Mouse (Mus musculus) midbrain, embryonic 12.5 days (tissue): Measurements from ENCODE around the gene Dock2. TPM values are rescaled to one million over a fixed set of nuclear protein-coding genes. Genes with fewer than 3 reads are reported as not detected.

ENCODE experiments used
- ATAC-seq: fragments of 200-750 bp; cut with Nextera tagmentation; 2 replicates; pipeline ENCODE4 v1.8.0; 2017; ENCODE audit warnings: low read depth, moderate TSS enrichment, moderate library complexity; ENCODE audit not compliant: low FRiP score
- H3K27ac ChIP-seq: fragments of 300-500 bp; sonication (generic); replicated peaks from 2 replicates; pipeline ENCODE4 v1.5.1; 2016; ENCODE audit warnings: mild to moderate bottlenecking
- H3K27me3 ChIP-seq: fragments of 300-500 bp; sonication (generic); 2 replicates; pipeline ENCODE4 v1.6.1; 2016; ENCODE audit warnings: mild to moderate bottlenecking
- H3K36me3 ChIP-seq: fragments of 300-500 bp; sonication (generic); 2 replicates; pipeline ENCODE4 v1.6.1; 2016
- H3K4me1 ChIP-seq: fragments of 300-500 bp; sonication (generic); 2 replicates; pipeline ENCODE4 v1.6.1; 2016
- H3K4me2 ChIP-seq: fragments of 300-500 bp; sonication (generic); replicated peaks from 2 replicates; pipeline ENCODE4 v1.6.1; 2016; ENCODE audit warnings: mild to moderate bottlenecking, moderate library complexity
- H3K4me3 ChIP-seq: fragments of 300-500 bp; sonication (generic); 2 replicates; pipeline ENCODE4 v1.5.1; 2016; ENCODE audit warnings: mild to moderate bottlenecking
- H3K9ac ChIP-seq: fragments of 300-500 bp; sonication (generic); replicated peaks from 2 replicates; pipeline ENCODE4 v1.6.1; 2016; ENCODE audit warnings: mild to moderate bottlenecking, moderate library complexity
- H3K9me3 ChIP-seq: fragments of 300-500 bp; sonication (generic); 2 replicates; pipeline ENCODE4 v1.6.1; 2016; ENCODE audit warnings: mild to moderate bottlenecking
- WGBS: fragments of 180-500 bp; shearing (Covaris S2); methylation state at CpG from one replicate; pipeline ENCODE4 v1.1.7; 2016; 5-methylcytosine and 5-hydroxymethylcytosine counted together
- polyA plus RNA-seq: library from polyadenylated mRNA; unstranded; fragments of >200 nt; fragmentation: Nextera tagmentation; extraction: Ambion mirVana; gene quantifications from 2 replicates; pipeline ENCODE4 v1.2.1, GENCODE M21; 2016

Dock2 gene
- polyA plus RNA-seq, 1 experiment from 2014 or later: 1.1 TPM

DNA sequence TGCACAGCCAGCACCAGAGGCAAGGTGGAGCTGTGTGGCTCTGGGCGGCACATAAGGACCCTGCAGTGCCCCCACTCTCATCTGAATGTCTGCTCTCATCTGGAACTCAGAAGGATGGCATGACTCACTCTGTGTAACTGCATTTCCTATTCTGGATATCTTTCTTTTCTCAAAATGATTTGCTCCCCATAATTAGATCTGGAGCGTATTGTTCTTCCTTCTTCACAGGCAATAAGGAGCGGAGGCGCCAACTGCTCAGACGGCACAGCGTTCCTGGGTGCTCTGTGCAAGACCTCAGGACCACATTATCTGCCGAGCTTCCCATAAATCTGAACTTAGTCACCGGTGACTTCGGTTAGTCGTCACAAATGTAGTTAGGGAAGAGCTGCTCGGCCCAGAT, 75.4 kb downstream of the Dock2 start:
- Histone ChIP-seq H3K36me3 (no peaks in the 10 kb centered on the region), H3K4me3 (no peak overlapping the region), H3K27me3 (no peaks in the 10 kb centered on the region), H3K4me1 (no peaks in the 10 kb centered on the region), H3K9ac (no peak overlapping the region), H3K27ac (no peak overlapping the region), H3K4me2 (no peak overlapping the region), H3K9me3 (no peaks in the 10 kb centered on the region)
- ATAC-seq: no peak
- 90% methylated on average over 11 of the region's 11 CpGs for WGBS

DNA sequence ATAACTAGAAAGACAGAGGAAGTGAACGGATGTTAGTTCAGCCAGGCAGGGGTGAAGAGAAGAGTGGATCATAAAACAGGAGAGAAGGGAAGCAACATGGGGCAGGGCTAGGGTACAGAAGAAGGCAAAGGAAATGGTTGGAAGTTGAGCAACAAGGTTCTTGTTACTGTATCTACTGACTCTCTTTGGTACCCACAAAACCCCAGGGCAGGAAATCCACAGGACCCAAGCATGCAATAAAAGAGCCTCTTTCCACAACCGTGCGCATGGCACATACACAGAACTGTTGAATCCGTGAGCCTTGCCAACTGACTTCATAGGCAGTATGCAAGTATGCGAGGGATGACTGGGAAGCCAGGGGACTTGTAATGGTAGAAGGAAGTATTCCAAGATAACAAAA, 76.3 kb downstream of the Dock2 start:
- no peaks in the 10 kb centered on the region for H3K4me1 ChIP-seq
- H3K4me2 ChIP-seq: no peak overlapping the region
- 93% methylated on average over 5 of the region's 5 CpGs for WGBS
- no peak for ATAC-seq
- H3K4me3 ChIP-seq: no peak overlapping the region
- no peaks in the 10 kb centered on the region for H3K36me3 ChIP-seq
- H3K27ac ChIP-seq: no peak overlapping the region
- no peak overlapping the region for H3K9ac ChIP-seq
- H3K27me3 ChIP-seq: no peaks in the 10 kb centered on the region
- H3K9me3 ChIP-seq: no peaks in the 10 kb centered on the region

DNA sequence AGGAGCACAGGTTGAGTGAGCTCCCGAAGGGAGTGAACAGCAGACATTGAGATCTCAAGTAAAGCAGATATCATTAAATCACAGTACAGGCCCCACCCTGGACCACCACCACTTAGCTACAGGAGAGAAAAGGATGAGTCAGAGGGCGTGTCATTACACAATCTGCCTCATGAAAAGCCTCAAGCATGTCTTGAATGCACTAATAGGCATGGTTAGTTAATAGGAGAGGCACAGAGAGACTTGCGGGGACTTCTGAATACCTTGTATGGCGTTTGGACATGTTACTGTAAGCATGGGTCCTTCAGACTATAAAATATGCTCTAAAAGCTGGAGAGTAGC, 78.6 kb downstream of the Dock2 start:
- Histone ChIP-seq H3K36me3 (no peaks in the 10 kb centered on the region), H3K4me1 (no peaks in the 10 kb centered on the region), H3K27ac (no peak overlapping the region), H3K27me3 (no peaks in the 10 kb centered on the region), H3K9ac (no peak overlapping the region), H3K4me3 (no peak overlapping the region), H3K4me2 (no peak overlapping the region), H3K9me3 (no peaks in the 10 kb centered on the region)
- no peak for ATAC-seq
- 74% methylated on average over 4 of the region's 4 CpGs for WGBS

DNA sequence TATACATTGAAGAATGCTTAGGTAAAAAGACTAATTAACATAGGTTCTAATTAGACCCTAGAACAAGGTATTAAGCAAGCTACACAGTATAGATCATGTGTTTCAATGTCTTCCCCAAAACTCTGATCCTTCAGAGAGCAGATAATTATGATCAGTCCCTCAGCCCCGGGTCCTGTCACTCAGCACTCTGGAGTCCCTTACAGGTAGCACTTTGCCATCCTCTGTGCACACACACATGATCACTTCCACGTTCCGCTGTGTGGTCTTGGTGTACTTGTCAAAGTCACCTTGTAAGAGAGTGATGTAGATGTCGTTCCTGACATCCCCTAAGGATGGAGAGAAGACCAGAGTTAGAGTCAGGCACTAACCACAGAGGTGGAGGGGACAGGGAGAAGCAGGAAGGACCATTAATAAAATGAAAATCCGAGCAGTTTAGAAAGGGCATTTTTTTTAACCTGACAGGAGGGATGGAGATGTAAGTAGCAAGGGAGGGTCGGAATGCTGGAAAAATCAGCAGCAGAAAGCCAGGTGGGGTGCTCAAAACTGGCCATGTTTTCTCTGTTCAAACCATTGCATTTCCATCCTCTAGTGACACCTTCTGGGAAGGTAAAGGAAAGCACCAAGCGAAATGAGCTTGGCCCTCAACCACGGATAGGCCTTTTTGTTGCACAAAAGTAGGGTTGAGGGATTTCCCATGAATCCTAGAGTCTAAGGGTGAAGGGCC, 79.1 kb downstream of the Dock2 start:
- Histone ChIP-seq H3K4me2 (no peak overlapping the region), H3K9ac (no peak overlapping the region), H3K27ac (no peak overlapping the region), H3K27me3 (no peaks in the 10 kb centered on the region), H3K9me3 (no peaks in the 10 kb centered on the region), H3K4me3 (no peak overlapping the region), H3K36me3 (no peaks in the 10 kb centered on the region), H3K4me1 (no peaks in the 10 kb centered on the region)
- peak; percentile 52; the same call in 1 of the 2 replicates for ATAC-seq
- WGBS: 63% methylated on average over 8 of the region's 8 CpGs

DNA sequence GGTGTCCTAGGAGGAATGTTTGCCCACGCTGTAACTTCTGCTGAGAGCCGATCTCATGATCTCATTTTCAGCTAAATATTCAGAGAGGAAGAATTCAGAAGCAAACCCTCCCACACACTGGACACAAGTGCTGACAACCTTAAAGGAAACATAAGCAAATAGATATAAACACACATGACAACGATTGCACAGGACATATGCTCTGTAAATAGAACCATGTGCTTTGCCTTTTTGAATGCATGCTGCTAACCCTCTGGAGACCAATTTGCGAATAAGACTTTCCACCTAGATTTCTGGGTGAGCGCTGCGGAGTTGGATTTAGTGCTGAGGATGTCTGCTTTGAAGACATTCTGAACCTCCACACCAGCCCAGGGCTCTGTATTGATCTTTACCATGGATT, 79.8 kb downstream of the Dock2 start:
- no peak overlapping the region for H3K9ac ChIP-seq
- no peaks in the 10 kb centered on the region for H3K27me3 ChIP-seq
- H3K36me3 ChIP-seq: no peaks in the 10 kb centered on the region
- no peaks in the 10 kb centered on the region for H3K4me1 ChIP-seq
- H3K4me3 ChIP-seq: no peak overlapping the region
- no peaks in the 10 kb centered on the region for H3K9me3 ChIP-seq
- H3K27ac ChIP-seq: no peak overlapping the region
- no peak overlapping the region for H3K4me2 ChIP-seq
- no peak for ATAC-seq
- WGBS: 66% methylated on average over 6 of the region's 6 CpGs

DNA sequence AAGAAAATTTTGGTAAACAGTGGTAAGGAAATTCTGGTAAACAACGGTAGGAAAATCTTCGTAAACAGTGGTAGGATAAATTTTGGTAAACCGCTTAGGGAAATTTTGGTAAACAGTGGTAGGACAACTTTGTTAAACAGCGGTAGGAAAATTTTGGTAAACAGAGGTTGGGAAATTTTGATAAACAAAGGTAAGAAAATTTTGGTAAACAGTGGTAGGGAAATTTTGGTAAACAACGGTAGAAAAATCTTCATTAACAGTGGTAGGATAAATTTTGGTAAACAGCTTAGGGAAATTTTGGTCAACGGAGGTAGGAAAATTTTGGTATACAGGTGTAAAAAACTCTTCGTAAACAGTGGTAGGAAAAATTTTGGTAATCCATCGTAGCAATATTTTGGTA, 101.9 kb downstream of the Dock2 start:
- Histone ChIP-seq H3K4me1 (no peaks in the 10 kb centered on the region), H3K4me2 (no peak overlapping the region), H3K9ac (no peak overlapping the region), H3K9me3 (no peaks in the 10 kb centered on the region), H3K4me3 (no peak overlapping the region), H3K36me3 (no peaks in the 10 kb centered on the region), H3K27ac (no peak overlapping the region), H3K27me3 (no peaks in the 10 kb centered on the region)
- 52% methylated on average over 8 of the region's 8 CpGs for WGBS
- no peak for ATAC-seq

DNA sequence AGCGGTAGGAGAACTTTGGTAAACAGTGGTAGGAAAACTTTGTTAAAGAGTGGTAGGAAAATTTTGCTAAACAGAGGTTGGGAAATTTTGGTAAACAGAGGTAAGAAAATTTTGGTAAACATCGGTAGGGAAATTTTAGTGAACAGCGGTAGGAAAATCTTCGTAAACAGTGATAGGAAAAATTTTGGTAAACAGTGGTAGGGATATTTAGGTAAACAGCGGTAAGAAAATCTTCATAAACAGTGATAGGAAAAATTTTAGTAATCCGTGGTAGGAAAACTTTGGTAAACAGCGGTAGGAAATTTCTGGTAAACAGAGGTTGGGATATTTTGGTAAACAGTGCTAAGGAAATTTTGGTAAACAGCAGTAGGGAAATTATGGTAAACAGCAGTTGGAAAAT, 239.1 kb downstream of the Dock2 start:
- peaks cover 11% of the 10 kb centered on the region for H3K9me3 ChIP-seq

DNA sequence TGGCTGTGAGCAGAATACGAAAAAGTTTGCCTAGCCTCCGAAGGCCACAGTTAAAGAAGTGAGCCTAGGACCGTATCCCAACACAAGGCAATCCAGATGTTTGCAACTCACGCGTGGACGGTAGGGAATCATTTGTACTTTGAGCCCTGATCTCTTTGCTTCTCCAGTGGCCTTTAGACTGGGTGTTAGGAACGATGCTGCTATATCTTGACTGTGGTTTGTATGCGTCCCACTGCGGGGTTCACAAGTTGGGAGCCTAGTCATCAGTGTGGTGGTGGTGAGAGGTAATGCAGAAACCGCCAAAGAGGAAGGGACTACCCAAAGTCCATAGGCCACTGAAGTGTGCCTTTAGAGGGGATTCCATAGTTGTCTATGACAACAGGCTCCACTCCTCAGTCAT, 251.6 kb downstream of the Dock2 start:
- no peaks in the 10 kb centered on the region for H3K4me1 ChIP-seq
- WGBS: 93% methylated on average over 10 of the region's 10 CpGs
- no peak for ATAC-seq
- H3K9me3 ChIP-seq: no peaks in the 10 kb centered on the region
- H3K4me2 ChIP-seq: no peak overlapping the region
- H3K36me3 ChIP-seq: no peaks in the 10 kb centered on the region
- H3K4me3 ChIP-seq: no peak overlapping the region
- H3K9ac ChIP-seq: no peak overlapping the region
- H3K27ac ChIP-seq: no peak overlapping the region
- H3K27me3 ChIP-seq: no peaks in the 10 kb centered on the region

More for the DNA sequence above, 239.1 kb downstream of the Dock2 start:
- H3K9ac ChIP-seq: no peak overlapping the region
- 73% methylated on average over 7 of the region's 7 CpGs for WGBS
- H3K4me3 ChIP-seq: no peak overlapping the region
- H3K4me1 ChIP-seq: no peaks in the 10 kb centered on the region
- H3K36me3 ChIP-seq: no peaks in the 10 kb centered on the region
- H3K4me2 ChIP-seq: no peak overlapping the region
- H3K27me3 ChIP-seq: no peaks in the 10 kb centered on the region
- ATAC-seq: no peak
- no peak overlapping the region for H3K27ac ChIP-seq

DNA sequence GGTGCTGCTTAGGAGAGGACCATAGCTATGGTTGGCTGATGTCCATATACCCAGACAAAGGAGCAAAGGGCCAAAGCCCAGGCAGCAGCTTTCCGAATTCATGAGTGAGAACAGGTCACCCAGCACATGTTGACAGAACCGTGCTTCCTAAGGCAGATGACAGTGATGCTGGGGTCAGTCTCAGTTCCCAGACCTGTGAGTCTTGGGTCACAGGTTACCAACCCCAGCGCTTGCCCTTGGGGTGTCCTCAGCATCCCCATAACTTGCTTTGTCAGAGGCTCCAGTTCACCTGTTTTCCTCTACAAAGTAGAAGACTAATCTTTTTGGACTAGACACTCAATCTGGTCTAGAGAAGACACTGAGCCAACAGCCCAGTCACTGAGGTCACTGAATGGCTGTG, 252.7 kb downstream of the Dock2 start:
- H3K4me3 ChIP-seq: no peak overlapping the region
- H3K27ac ChIP-seq: no peak overlapping the region
- H3K9me3 ChIP-seq: no peaks in the 10 kb centered on the region
- no peak overlapping the region for H3K9ac ChIP-seq
- no peaks in the 10 kb centered on the region for H3K27me3 ChIP-seq
- H3K4me2 ChIP-seq: no peak overlapping the region
- H3K4me1 ChIP-seq: no peaks in the 10 kb centered on the region
- ATAC-seq: no peak
- H3K36me3 ChIP-seq: no peaks in the 10 kb centered on the region
- 88% methylated on average over 3 of the region's 3 CpGs for WGBS

DNA sequence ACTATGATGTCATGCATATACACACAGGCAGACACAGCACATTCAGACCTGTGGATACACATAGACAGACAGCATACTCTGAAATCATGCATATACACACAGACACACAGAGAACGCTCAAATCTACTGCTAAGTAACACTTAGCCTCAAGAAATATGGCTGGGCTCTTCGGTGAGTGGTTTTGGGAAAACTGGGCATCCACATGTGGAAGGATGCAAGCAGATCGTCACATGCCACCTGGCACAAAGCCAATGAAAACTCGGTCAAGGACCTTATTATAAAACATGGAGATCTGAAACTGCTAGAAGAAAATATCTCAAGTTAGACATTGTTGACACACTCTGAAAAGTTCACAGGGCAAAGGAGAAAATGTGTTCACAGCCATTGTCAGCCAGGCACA, 255.7 kb downstream of the Dock2 start:
- H3K36me3 ChIP-seq: no peaks in the 10 kb centered on the region
- H3K4me1 ChIP-seq: no peaks in the 10 kb centered on the region
- H3K9ac ChIP-seq: no peak overlapping the region
- no peak for ATAC-seq
- no peak overlapping the region for H3K27ac ChIP-seq
- WGBS: 94% methylated on average over 4 of the region's 4 CpGs
- H3K4me2 ChIP-seq: no peak overlapping the region
- H3K4me3 ChIP-seq: no peak overlapping the region
- no peaks in the 10 kb centered on the region for H3K27me3 ChIP-seq
- H3K9me3 ChIP-seq: no peaks in the 10 kb centered on the region

DNA sequence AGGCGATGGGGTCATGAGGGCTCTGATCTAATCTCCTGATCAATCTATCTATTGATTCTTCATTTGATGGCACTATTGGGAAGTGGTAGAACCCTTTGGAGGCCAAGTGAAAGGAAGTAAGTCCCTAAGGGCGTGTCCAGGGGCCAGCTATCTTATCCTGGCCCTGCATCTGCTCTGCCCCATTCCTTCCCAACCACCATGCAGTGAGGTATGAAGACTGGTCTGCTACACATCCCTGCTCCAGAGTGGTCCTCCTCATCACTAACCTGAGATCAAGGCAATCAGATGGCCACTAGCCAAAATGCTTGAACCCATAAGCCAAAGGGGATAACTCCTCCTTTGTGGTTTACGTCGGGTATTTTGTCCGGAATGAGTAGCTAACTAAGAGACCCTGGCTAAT, 256.5 kb downstream of the Dock2 start:
- no peaks in the 10 kb centered on the region for H3K27me3 ChIP-seq
- no peak overlapping the region for H3K4me2 ChIP-seq
- H3K9me3 ChIP-seq: no peaks in the 10 kb centered on the region
- no peak overlapping the region for H3K27ac ChIP-seq
- H3K9ac ChIP-seq: no peak overlapping the region
- ATAC-seq: no peak
- WGBS: 90% methylated on average over 5 of the region's 5 CpGs
- H3K4me1 ChIP-seq: no peaks in the 10 kb centered on the region
- H3K4me3 ChIP-seq: no peak overlapping the region
- no peaks in the 10 kb centered on the region for H3K36me3 ChIP-seq

DNA sequence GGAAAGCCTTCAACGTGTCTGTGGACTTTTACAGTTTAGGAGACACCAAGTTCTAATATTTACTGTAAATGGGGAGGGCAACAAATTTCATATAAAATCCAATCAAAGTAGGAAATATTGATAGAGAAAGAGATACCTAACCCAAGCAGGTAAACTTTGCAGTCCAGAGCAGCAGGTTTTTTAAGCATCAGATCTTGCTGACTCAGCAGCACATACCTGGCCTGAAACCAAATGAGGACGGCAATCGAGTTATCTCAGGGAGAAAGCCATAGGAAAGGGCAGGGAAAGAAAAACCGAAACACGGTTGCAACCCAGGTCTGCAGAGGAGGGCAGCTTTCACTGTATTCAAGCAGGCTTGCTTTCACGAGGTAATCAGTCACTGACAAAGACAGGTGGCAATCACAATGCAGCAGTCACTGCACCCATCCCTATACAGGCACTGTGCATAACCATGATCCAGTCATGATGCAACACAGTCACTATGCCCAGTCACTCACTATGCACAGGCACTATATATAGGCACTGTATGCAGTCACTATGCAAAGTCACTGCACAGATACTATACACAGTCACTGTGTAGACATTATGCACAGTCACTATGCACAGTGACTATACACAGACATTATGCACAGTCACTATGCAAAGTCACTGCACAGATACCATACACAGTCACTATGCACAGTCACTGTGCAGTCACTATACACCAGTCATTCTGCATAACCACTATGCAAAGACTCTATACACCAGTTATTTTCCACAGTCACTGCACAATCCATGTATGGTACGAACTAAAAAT, 258.4 kb downstream of the Dock2 start:
- Histone ChIP-seq H3K36me3 (no peaks in the 10 kb centered on the region), H3K4me3 (no peak overlapping the region), H3K9ac (no peak overlapping the region), H3K4me2 (no peak overlapping the region), H3K27ac (no peak overlapping the region), H3K9me3 (no peaks in the 10 kb centered on the region), H3K27me3 (no peaks in the 10 kb centered on the region), H3K4me1 (no peaks in the 10 kb centered on the region)
- ATAC-seq: no peak
- WGBS: 77% methylated on average over 7 of the region's 7 CpGs
